Mouse (Mus musculus) myocyte (in vitro differentiated cells): ENCODE results near the gene Lamc3.

Experiments
- REST ChIP-seq: IDR thresholded peaks from one replicate; pipeline ENCODE4 v1.6.1; 2011; ENCODE audit warnings: mild to moderate bottlenecking, control low read depth, moderate library complexity; ENCODE audit not compliant: insufficient read depth, insufficient read length
- TCF12 ChIP-seq: IDR thresholded peaks from one replicate; pipeline ENCODE4 v1.6.1; 2011; ENCODE audit warnings: mild to moderate bottlenecking, control low read depth; ENCODE audit not compliant: poor library complexity, insufficient read depth, severe bottlenecking

GRCm38 (mm10) chr2:31963491-31963890, 76.4 kb downstream of the Lamc3 start:
- no peak for TF ChIP-seq TCF12
- no peak for TF ChIP-seq REST
